Mouse (Mus musculus): ENCODE results near the gene Lrwd1.
"Not testable (repeated sequence)": the region's sequence is repeated elsewhere in the genome, so short reads cannot be mapped to it uniquely, and the experiment has no call there.

Gene Lrwd1

GRCm38 (mm10) chr5:136147704-136148103 lies 11.8 kb upstream of the Lrwd1 start:
- no peak for DNase-seq (ENCODE audit: low spot score)

DNA sequence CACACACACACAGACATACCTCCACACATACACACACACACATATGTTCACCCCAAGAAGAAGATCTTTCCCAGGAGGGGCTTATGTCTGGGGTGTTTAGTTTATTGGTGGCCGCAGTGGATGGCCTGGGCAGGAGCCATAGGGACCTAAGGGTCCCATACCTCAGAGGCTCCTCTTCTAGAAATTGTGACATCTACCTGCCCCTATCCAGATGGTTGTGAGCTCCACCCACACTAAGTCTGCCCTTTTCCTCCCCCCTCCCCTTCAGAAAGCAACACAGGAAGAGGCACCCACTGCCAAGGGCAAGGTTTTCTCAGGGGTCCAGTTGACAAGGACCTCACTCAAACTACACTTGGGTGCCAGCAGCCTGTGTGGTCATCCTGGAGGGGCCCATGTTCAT lies 11.1 kb upstream of the Lrwd1 start:
- DNase-seq (ENCODE audit: low spot score): no peak

DNA sequence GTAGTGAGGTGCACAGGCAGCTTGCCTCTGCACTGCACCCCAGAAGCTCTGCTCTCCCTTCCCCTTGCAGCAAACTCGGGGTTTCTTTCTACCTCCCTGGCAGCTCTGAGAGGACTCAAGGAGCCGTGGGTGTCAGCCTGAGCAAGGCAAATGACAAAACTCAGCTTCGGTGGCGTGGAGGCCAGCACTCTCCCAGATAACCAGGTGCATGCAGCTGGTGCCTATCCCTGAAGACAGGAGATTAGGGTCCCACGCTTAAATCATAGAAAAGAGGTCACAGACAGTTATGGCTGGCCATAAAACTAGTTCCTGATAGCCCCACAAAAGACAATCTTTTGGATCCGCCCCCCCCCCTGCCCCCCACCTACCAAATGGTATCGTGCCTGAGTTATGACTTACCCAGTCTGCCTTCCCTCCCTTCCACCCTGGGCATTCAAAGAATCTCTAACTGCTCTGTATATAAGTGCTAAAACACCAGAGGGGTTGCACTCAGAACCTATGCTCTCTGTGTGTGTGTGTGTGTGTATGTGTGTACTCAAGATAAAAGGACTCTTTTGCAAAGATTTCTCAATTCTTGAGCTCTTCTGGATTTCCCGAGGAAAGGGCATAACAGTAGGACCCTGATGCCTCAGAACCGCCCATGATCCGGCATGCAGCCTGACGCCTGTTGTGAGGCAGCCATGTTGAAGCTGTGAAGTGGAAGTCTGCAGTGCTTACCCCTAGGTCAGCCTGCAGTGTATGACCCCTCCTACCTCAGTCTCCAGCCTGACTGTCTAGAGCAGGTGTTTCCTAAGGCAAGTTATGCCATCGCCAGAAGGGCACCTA lies 8.9 kb upstream of the Lrwd1 start:
- DNase-seq (ENCODE audit: low spot score): no peak

- no peak for DNase-seq (ENCODE audit: low spot score)
Measured at GRCm38 (mm10) chr5:136143161-136143755, 7.4 kb upstream of the Lrwd1 start.

- no peak for DNase-seq (ENCODE audit: low spot score)
Measured at GRCm38 (mm10) chr5:136142746-136143145, 6.9 kb upstream of the Lrwd1 start.

DNA sequence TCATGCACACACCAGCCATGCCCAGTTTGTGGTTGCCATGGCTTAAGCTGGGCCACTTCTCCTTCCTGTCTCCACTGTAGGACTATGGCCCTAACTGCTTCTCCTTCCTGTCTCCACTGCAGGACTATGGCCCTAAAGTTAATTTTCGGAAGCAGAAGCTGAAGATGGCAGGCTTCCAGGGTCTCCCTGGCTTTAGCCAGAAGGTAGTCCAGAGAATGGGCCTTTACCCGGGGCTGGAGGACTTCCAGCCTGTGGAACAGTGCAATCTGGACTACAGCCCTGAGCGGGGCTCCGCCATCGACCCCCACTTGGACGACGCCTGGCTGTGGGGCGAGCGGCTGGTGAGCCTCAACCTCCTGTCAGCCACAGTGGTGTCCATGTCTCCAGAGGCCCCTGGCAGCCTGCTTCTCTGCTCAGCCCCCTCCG lies 4.2 kb upstream of the Lrwd1 start:
- no peak for DNase-seq (ENCODE audit: low spot score)

DNA sequence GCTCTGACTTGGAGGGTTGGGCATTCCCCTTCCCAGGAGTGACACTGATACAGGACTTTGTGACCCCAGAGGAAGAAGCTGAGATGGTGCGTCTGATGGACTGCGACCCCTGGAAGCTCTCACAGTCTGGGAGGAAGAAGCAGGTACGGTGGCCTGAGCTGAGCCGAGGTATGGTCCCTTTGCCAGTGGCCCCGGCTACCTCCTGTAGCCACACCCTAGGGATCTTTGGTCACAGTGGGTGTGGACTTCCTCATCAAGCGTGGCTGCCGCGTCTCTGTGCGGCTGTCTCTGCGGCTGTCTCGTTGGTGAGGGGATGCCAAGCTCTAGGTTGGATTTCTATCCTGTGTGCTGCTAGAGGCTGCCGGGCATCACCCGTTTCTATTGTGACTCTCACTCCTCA lies 3.5 kb upstream of the Lrwd1 start:
- DNase-seq (ENCODE audit: low spot score): no peak

DNA sequence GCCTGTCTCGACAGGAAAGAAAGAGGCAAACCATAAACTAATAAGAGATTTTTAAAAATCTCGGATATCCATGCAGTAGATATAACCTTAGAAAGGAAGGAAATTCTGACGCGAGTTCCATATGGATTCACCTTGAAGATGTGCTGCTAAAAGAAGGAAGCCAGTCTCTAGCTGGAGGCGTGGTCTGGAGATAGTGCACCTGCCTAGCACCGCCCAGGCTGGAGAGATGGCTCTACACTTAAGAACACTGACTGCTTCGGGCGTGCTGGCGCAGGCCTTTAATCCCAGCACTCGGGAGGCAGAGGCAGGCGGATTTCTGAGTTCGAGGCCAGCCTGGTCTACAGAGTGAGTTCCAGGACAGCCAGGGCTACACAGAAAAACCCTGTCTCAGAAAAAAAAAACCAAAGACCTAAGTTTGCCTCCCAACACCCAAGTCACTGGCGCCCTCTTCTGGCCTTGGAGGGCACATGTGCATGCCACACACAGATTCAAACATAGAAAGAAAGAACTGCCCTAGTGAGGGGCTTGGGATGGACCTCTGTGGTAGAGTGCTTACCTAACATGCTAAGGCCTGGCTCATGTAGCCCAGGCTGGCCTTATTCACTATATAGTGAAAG lies 1.9 kb upstream of the Lrwd1 start:
- peak; percentile 47 for DNase-seq (ENCODE audit: low spot score)

DNA sequence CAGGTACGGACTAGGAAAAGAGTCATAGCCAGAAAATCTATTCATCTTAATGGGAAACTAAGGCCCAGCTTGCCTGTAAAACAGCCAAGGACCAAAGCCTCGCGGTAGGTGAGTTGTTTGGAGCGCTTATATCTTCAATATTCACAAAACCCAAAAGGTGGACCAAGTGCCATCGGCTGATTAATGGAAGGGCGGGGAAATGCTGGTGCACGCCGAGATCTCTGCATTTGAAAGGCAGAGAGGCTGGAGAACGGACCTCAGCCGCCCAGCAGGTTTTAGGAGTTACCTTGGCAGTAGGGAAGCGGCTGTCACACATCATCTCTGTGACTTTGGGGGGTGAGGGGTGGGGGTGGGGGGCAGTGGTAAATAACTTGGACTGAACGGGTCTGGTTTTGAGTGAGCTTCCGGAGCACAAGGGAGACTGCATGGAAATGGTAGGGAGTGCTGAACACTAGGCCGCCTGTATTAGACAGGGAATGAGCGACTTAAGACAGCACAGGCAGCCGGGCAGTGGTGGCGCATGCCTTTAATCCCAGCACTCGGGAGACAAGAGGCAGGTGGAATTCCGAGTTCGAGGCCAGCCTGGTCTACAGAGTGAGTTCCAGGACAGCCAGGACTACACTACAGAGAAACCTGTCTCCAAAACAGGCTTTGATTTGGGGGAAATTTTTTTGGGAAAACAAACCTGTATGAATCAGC lies 567 bp upstream of the Lrwd1 start:
- no peak for DNase-seq (ENCODE audit: low spot score)

GRCm38 (mm10) chr5:136122165-136122564 lies 13.7 kb downstream of the Lrwd1 start:
- no peak for DNase-seq (ENCODE audit: low spot score)

DNA sequence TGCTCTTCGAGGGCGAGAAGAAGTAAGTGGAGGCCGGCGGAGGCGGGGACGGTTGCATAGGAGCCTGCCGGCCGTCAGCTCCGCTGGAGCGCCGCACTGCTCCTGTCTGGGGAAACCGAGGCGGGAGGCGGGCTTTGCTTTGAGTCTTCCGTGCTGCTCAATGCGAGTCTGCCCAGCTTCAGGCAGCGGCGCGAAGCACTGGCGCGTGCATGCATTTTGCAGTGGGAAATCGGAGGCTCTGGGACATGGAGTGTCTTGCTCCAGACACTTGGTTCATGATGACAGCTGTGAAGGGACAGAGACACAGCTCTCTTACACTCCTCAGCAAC lies 19.1 kb downstream of the Lrwd1 start:
- DNase-seq (ENCODE audit: low spot score): no peak

DNA sequence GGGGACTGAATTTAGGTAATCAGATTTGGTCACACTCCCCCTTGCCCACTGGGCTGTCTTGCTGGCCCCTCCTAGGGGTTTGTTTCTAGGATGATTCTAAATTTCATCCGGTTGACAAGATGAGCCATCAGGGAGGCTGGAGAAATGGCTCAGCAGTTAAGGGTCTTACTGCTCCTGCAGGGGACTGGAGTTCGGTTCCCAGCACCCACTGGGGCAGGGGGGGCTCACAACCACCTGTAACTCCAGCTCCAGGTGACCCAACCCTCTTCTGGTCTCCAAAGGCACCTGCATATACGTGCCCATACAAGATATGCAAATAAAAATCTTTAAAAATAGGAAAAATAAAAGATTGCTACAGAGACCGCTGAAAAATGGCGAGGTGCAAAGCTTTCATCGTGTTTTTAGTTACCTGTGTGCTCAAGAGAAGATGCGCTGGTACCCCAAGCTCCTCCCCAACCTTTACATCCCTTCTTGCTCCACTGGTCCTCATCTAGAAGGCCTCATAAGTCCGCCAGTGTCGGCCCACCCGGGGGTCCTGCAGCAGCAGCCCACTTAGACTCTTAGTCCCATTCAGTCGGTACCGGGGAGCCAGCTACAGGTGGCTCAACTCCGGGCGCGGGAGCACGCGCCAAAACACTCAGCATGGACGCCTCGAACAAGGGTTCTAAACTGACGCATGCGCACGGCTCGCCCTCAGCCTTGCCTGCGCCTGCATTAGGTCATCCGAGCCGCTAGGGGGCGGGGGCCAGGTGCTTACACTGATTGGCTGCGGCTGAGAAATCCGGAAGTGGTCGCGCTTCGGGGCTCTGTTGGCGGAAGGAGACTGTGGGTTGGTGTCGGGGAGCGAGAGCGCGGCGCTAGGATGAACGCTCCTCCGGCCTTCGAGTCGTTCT lies 19.7 kb downstream of the Lrwd1 start, which contains the start of gene Polr2j:
Gene Polr2j (plus strand): TSS at position 741 of the 893 bp plus-strand sequence.
- DNase-seq (ENCODE audit: low spot score): peak; percentile 98

DNA sequence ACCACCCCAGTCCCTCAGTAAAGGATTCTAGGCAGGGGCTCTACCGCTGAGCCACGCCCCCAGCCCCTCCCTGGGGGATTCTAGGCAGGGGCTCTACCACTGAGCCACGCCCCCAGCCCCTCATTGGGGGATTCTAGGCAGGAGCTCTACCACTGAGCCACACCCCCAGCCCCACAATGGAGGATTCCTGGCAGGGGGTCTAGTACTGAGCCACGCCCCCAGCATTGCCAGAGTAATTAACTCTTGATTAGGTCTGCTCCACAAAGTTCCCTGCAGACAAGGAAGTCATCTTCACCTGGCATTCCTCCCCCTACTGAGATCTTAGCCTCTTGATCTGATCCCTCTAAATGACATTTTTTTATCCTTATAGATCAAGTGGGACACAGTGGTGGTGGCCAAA lies 22.3 kb downstream of the Lrwd1 start:
- DNase-seq (ENCODE audit: low spot score): not testable (repeated sequence)

GRCm38 (mm10) chr5:136109042-136109441 lies 26.8 kb downstream of the Lrwd1 start:
- DNase-seq (ENCODE audit: low spot score): no peak

- DNase-seq (ENCODE audit: low spot score): no peak
Measured at GRCm38 (mm10) chr5:136108486-136108885, 27.4 kb downstream of the Lrwd1 start.

DNA sequence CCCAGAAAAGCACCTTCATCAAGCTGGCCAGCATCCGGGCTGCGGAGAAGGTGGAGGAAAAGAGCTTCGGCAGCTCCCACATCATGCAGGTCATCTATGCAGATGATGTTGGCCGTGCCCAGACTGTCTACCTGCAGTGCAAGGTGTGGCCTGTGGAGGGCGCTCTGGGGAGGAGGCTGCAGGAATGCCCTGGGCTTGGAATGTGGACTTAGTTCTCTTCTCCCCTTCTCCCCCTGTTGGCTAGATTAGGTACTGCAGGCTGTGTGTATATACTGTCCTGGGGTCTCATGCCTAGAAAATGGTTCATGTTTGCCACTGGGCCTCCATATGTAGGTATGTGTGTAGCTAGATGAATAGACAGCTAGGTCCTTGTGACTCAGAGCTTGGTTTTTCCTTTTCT lies 31.4 kb downstream of the Lrwd1 start:
- DNase-seq (ENCODE audit: low spot score): no peak

- peak; percentile 68 for DNase-seq (ENCODE audit: low spot score)
Measured at GRCm38 (mm10) chr5:136102099-136102820, 33.6 kb downstream of the Lrwd1 start.

- no peak for DNase-seq (ENCODE audit: low spot score)
Measured at GRCm38 (mm10) chr5:136098536-136098935, 37.3 kb downstream of the Lrwd1 start.

DNA sequence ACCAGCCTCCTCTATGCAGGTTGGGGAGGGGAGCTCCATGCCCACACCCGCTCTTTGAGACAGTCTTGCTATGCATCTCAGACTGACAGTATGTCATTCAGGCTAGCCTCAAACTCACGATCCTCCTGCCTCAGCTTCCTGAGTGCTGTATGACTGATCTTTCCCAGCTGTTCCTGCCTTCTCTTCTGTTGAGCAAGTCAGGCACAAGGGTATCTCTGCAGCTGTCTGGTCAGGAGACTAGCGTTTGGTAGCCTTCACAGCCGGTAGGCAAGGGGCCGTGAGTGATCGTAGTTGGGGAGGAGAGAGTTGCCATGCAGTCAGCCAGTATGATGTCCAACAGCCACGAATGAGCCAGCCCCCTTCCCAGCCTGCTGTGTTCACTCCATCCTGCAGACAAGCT lies 40.8 kb downstream of the Lrwd1 start:
- DNase-seq (ENCODE audit: low spot score): no peak

- DNase-seq (ENCODE audit: low spot score): no peak
Measured at GRCm38 (mm10) chr5:136094249-136095010, 41.4 kb downstream of the Lrwd1 start.
